Mouse (Mus musculus) olfactory bulb, adult 2 months (tissue): ENCODE data around the gene Spon1.

Experiments used
- CTCF ChIP-seq: fragments of 200-500 bp; IDR thresholded peaks from 2 replicates; pipeline ENCODE4 v1.5.1; 2012; ENCODE audit warnings: low read depth, mild to moderate bottlenecking, low read length, moderate library complexity; ENCODE audit not compliant: insufficient read depth
- POLR2A ChIP-seq: fragments of 200-500 bp; IDR thresholded peaks from 2 replicates; pipeline ENCODE4 v1.6.1; 2012; ENCODE audit warnings: mild to moderate bottlenecking, low read depth, low read length, moderate library complexity; ENCODE audit not compliant: insufficient read depth

GRCm38 (mm10) chr7:113730406-113731247 lies 35.2 kb upstream of the Spon1 start:
- TF ChIP-seq CTCF (no peak), POLR2A (no peak)
